Mouse (Mus musculus) spleen, postnatal 4 days (tissue): ENCODE data around the gene Pkd1l2.
A peak's percentile ranks its signal among the peaks of the same experiment; 100 is the strongest.

Experiments used
- DNase-seq, 2 experiments: peaks; one replicate each; pipeline ENCODE4 v3.0.0; 2022; ENCODE audit warnings: low spot score in 2 of 2

The Pkd1l2 gene

GRCm38 (mm10) chr8:117033393-117033792 lies 48.9 kb downstream of the Pkd1l2 start:
- peak in 1 of 2 experiments; percentile 49 for DNase-seq

- peak in 1 of 2 experiments; percentile 49 for DNase-seq
Observed at GRCm38 (mm10) chr8:117032609-117033008, 49.6 kb downstream of the Pkd1l2 start.

- no peak for DNase-seq
Observed at GRCm38 (mm10) chr8:117031476-117031875, 50.8 kb downstream of the Pkd1l2 start.

GRCm38 (mm10) chr8:117028686-117029085 lies 53.6 kb downstream of the Pkd1l2 start:
- DNase-seq, result no peak

- no peak for DNase-seq
Observed at GRCm38 (mm10) chr8:117027601-117028000, 54.6 kb downstream of the Pkd1l2 start.

GRCm38 (mm10) chr8:117022297-117022993 lies 59.8 kb downstream of the Pkd1l2 start:
- no peak for DNase-seq

- peak in 1 of 2 experiments; percentile 54 for DNase-seq
Observed at GRCm38 (mm10) chr8:117019323-117020275, 62.6 kb downstream of the Pkd1l2 start.

GRCm38 (mm10) chr8:117017896-117018295 lies 64.4 kb downstream of the Pkd1l2 start:
- DNase-seq, result no peak

- DNase-seq, result no peak
Observed at GRCm38 (mm10) chr8:117017006-117017405, 65.2 kb downstream of the Pkd1l2 start.

- no peak for DNase-seq
Observed at GRCm38 (mm10) chr8:117015670-117016069, 66.6 kb downstream of the Pkd1l2 start.

GRCm38 (mm10) chr8:117011366-117011765 lies 70.9 kb downstream of the Pkd1l2 start:
- DNase-seq, result no peak

GRCm38 (mm10) chr8:116994016-116994716 lies 88.1 kb downstream of the Pkd1l2 start:
- DNase-seq, result no peak

GRCm38 (mm10) chr8:116993095-116993867 lies 89.0 kb downstream of the Pkd1l2 start, which contains the start of gene Gcsh:
TSS of gene Gcsh (minus strand) at chr8:116993537.
- DNase-seq, result peak; percentile 96

- DNase-seq, result no peak
Observed at GRCm38 (mm10) chr8:116992176-116992971, 89.9 kb downstream of the Pkd1l2 start.

GRCm38 (mm10) chr8:116991241-116991640 lies 91.0 kb downstream of the Pkd1l2 start:
- DNase-seq, result no peak

GRCm38 (mm10) chr8:116989842-116990241 lies 92.4 kb downstream of the Pkd1l2 start:
- DNase-seq, result no peak

GRCm38 (mm10) chr8:116980117-116980516 lies 102.1 kb downstream of the Pkd1l2 start:
- DNase-seq, result peak; percentile 60 to 82

- peak; percentile 97 to 98 for DNase-seq
Observed at GRCm38 (mm10) chr8:116978631-116979256, 103.5 kb downstream of the Pkd1l2 start, which contains the start of gene 1700030J22Rik. TSS of gene 1700030J22Rik (minus strand) at chr8:116978959.

GRCm38 (mm10) chr8:116978052-116978451 lies 104.2 kb downstream of the Pkd1l2 start:
- no peak for DNase-seq

GRCm38 (mm10) chr8:116975606-116976005 lies 106.6 kb downstream of the Pkd1l2 start:
- DNase-seq, result no peak
